10 mouse cellular contexts compared by ENCODE assay signal in the genomic region with DNA sequence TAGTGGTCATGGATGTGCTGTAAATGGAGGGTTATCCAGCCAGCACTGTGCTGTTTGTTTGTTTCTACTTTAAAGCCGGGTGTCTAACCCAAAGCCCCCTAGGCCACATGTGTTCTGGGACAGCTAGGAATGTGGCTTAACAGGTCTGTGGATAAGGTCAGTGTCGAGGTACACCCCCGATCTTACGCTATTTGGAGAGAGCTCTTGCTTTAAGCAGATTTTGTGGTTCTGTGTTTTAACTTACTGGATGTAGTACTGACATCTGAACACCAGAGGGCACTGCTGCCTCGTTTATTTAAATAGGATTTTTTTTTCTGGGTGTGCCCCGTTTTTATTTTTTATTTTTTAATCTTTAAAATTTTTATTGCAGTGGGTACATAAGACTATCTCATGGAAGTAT. TPM values are rescaled to one million over a fixed set of nuclear protein-coding genes. Genes with fewer than 3 reads are reported as not detected.
A peak's percentile ranks its signal among the peaks of the same experiment; 100 is the strongest.
DNase-seq lines count a peak whose midpoint lies in the region; ATAC-seq and TF ChIP-seq lines count a peak whose summit lies in the region.
"Had no signal": no experiment of that assay in that cellular context is flagged by ENCODE, and none has a peak within 500 bp of the region (broad histone marks: within the 10 kb centered on the region; RNA-seq: fewer than 3 reads in every experiment).

No protein-coding gene starts in this region.

- H3K79me2 ChIP-seq in MEL (ENCODE audit: control insufficient read depth, insufficient read depth, low read length, poor library complexity), result no peaks in the 10 kb centered on the region

- H3K4me3 ChIP-seq in forebrain, embryonic 14.5 days (ENCODE audit: low read depth, low read length), result no peak overlapping the region
- H3K4me3 ChIP-seq in forebrain, embryonic 12.5 days (replicated peaks), result no peak overlapping the region
- peak overlapping the region in 1 of 2 experiments; percentile 20; a peak in 1 of 4 replicates for H3K4me3 ChIP-seq in MEL (ENCODE audit: control insufficient read depth in 1 of 2, insufficient read depth in 1 of 2, low read depth in 2 of 2, low read length in 2 of 2)
- H3K4me3 ChIP-seq: midbrain, embryonic 12.5 days had no signal

- ATAC-seq in forebrain, embryonic 14.5 days, result no peak
- ATAC-seq in forebrain, embryonic 12.5 days (ENCODE audit: low FRiP score), result no peak

- no peak overlapping the region for H3K4me2 ChIP-seq in forebrain, embryonic 14.5 days (ENCODE audit: low read length)
- no peak overlapping the region for H3K4me2 ChIP-seq in forebrain, embryonic 12.5 days
- H3K4me2 ChIP-seq: midbrain, embryonic 12.5 days had no signal

- no peaks in the 10 kb centered on the region for H3K9me3 ChIP-seq in forebrain, embryonic 14.5 days (replicated peaks; ENCODE audit: control insufficient read depth, low read length)
- H3K9me3 ChIP-seq in forebrain, embryonic 12.5 days, result no peaks in the 10 kb centered on the region
- no peaks in the 10 kb centered on the region for H3K9me3 ChIP-seq in MEL (replicated peaks; ENCODE audit: insufficient read depth, low read length)
- H3K9me3 ChIP-seq: midbrain, embryonic 12.5 days had no signal

- intact Hi-C loops in left cerebral cortex, postnatal 14 days (cut with DNase I), result loop anchor here (5.0 kb wide), 1 partner anchor 1112 kb away; no protein-coding TSS in a partner anchor
- intact Hi-C loops in left cerebral cortex, postnatal 4 days (cut with DNase I), result loop anchor here (5.0 kb wide), 1 partner anchor 1112 kb away; no protein-coding TSS in a partner anchor

- no peaks in the 10 kb centered on the region for H3K36me3 ChIP-seq in forebrain, embryonic 14.5 days (ENCODE audit: control insufficient read depth, insufficient read depth, low read length)
- no peaks in the 10 kb centered on the region for H3K36me3 ChIP-seq in forebrain, embryonic 12.5 days (replicated peaks)
- H3K36me3 ChIP-seq in MEL (ENCODE audit: control insufficient read depth in 1 of 2, insufficient read depth in 2 of 2, low read length in 2 of 2), result peaks cover 0 to 13% of the 10 kb centered on the region in 2 experiments; a peak in 2 of 4 replicates
- H3K36me3 ChIP-seq: midbrain, embryonic 12.5 days had no signal

- DNase-seq in forebrain, embryonic 14.5 days (ENCODE audit: low spot score), result peak; percentile 75
- DNase-seq in left cerebral cortex, postnatal 14 days (ENCODE audit: low spot score in 2 of 2), result peak; percentile 45 to 73
- no peak for DNase-seq in left cerebral cortex, postnatal 4 days
- DNase-seq in MEL (ENCODE audit: low read depth, low spot score), result peak; percentile 85
- peak; percentile 60 for DNase-seq in kidney, postnatal 10 days
- peak; percentile 80 for DNase-seq in retina, embryonic 14.5 days (ENCODE audit: low spot score)
- no peak for DNase-seq in ovary, postnatal 14 days (ENCODE audit: low spot score)

- TF ChIP-seq RAD21 in MEL (IDR thresholded peaks at IDR 0.05; ENCODE audit: low read depth, low read length), result peak; percentile 83

- no peak for TF ChIP-seq POLR2A in MEL (IDR thresholded peaks at IDR 0.05; ENCODE audit: control insufficient read depth in 1 of 2, insufficient read depth in 1 of 2, low read depth in 1 of 2, low read length in 2 of 2, poor library complexity in 1 of 2)

- H3K4me1 ChIP-seq in forebrain, embryonic 14.5 days (ENCODE audit: control insufficient read depth, insufficient read depth, low read length), result no peaks in the 10 kb centered on the region
- no peaks in the 10 kb centered on the region for H3K4me1 ChIP-seq in forebrain, embryonic 12.5 days
- peaks cover 0 to 18% of the 10 kb centered on the region in 2 experiments; a peak in 2 of 4 replicates for H3K4me1 ChIP-seq in MEL (ENCODE audit: control insufficient read depth in 1 of 2, insufficient read depth in 2 of 2, low read length in 2 of 2)
- H3K4me1 ChIP-seq: midbrain, embryonic 12.5 days had no signal

- no peak for TF ChIP-seq EP300 in MEL (IDR thresholded peaks at IDR 0.05; ENCODE audit: low read depth in 1 of 2, low read length in 2 of 2)

- no peak overlapping the region for H3K9ac ChIP-seq in forebrain, embryonic 14.5 days (ENCODE audit: low read length)
- H3K9ac ChIP-seq in forebrain, embryonic 12.5 days, result no peak overlapping the region
- peak overlapping the region; percentile 26; the same call in 1 of the 2 replicates for H3K9ac ChIP-seq in MEL (ENCODE audit: control insufficient read depth, low read depth, low read length, poor library complexity, severe bottlenecking)
- H3K9ac ChIP-seq: midbrain, embryonic 12.5 days had no signal

- H3K27ac ChIP-seq in forebrain, embryonic 14.5 days (ENCODE audit: low read depth, low read length), result no peak overlapping the region
- no peak overlapping the region for H3K27ac ChIP-seq in forebrain, embryonic 12.5 days
- H3K27ac ChIP-seq in MEL (ENCODE audit: control insufficient read depth, low read depth, low read length), result no peak overlapping the region
- H3K27ac ChIP-seq: midbrain, embryonic 12.5 days had no signal

- peak in 2 of 3 experiments; percentile 73 to 75; a peak in 4 of 6 replicates for TF ChIP-seq CTCF in MEL (IDR thresholded peaks at IDR 0.05 in 2 of 3, conservative IDR thresholded peaks at IDR 0.05 in 1 of 3; ENCODE audit: control insufficient read depth in 1 of 3, insufficient read depth in 1 of 3, low read depth in 2 of 3, low read length in 3 of 3, poor library complexity in 1 of 3, severe bottlenecking in 1 of 3)

- no peaks in the 10 kb centered on the region for H3K27me3 ChIP-seq in forebrain, embryonic 14.5 days (replicated peaks; ENCODE audit: control insufficient read depth, insufficient read depth, low read length)
- no peaks in the 10 kb centered on the region for H3K27me3 ChIP-seq in forebrain, embryonic 12.5 days
- no peaks in the 10 kb centered on the region for H3K27me3 ChIP-seq in MEL (ENCODE audit: control insufficient read depth in 1 of 2, insufficient read depth in 2 of 2, low read length in 2 of 2)
- H3K27me3 ChIP-seq: midbrain, embryonic 12.5 days had no signal

- WGBS in forebrain, embryonic 14.5 days, result 24% methylated on average over 6 of the region's 6 CpGs
- 25% methylated on average over 6 of the region's 6 CpGs for WGBS in forebrain, embryonic 12.5 days

TF ChIP-seq in MEL, 35 proteins besides CTCF, POLR2A, EP300 and RAD21:
- no peak for TF ChIP-seq NELFE (IDR thresholded peaks at IDR 0.05; ENCODE audit: low read depth, low read length)
- TF ChIP-seq SMC3 (IDR thresholded peaks at IDR 0.05; ENCODE audit: low read depth, low read length), result peak; percentile 69
- peak; percentile 91 for TF ChIP-seq ZNF384 (IDR thresholded peaks at IDR 0.05; ENCODE audit: low read depth, low read length)
- TF ChIP-seq SIN3A (IDR thresholded peaks at IDR 0.05; ENCODE audit: low read length), result no peak
- TF ChIP-seq MYB (IDR thresholded peaks at IDR 0.05; ENCODE audit: low read depth, low read length), result no peak
- TF ChIP-seq MEF2A (IDR thresholded peaks at IDR 0.05; ENCODE audit: extremely low read depth, insufficient replicate concordance, low read depth, low read length, poor library complexity, severe bottlenecking), result no peak
- TF ChIP-seq MXI1 (IDR thresholded peaks at IDR 0.05; ENCODE audit: low read depth, low read length), result no peak
- peak; percentile 68 for TF ChIP-seq ZC3H11A (IDR thresholded peaks at IDR 0.05; ENCODE audit: low read depth, low read length)

RNA-seq across cellular contexts. Expression of gene Wipf1, which starts 21.2 kb away (rescaled TPM):
- polyA plus RNA-seq in forebrain, embryonic 14.5 days (2014; fragmentation: Nextera tagmentation; extraction: Ambion mirVana), result 2.5 and 2.8 TPM in 2 replicates
- 4.3 and 5.5 TPM in 2 replicates for polyA plus RNA-seq in forebrain, embryonic 12.5 days (2016; fragmentation: Nextera tagmentation; extraction: Ambion mirVana)
- 1 to 10 TPM; 8.2 to 8.5 TPM for total RNA-seq in left cerebral cortex, postnatal 14 days (2021)
- 1 to 10 TPM; 6.7 to 6.9 TPM for total RNA-seq in left cerebral cortex, postnatal 4 days (2021)
- total RNA-seq in MEL (2012; rRNA removed), result 5.2 and 7.8 TPM in 2 replicates
- polyA plus RNA-seq in MEL (2012; ENCODE audit: insufficient read depth in 1 of 2, insufficient read length in 2 of 2, low read depth in 1 of 2, low replicate concordance in 2 of 2, missing spikeins in 1 of 2), result 10 to 100 TPM; 27.1 to 83.9 TPM

RNA-seq across cellular contexts. Expression of gene Chrna1, which starts 29.4 kb away (rescaled TPM):
- polyA plus RNA-seq in forebrain, embryonic 14.5 days (2014; fragmentation: Nextera tagmentation; extraction: Ambion mirVana), result 0.05 and 0.09 TPM in 2 replicates
- polyA plus RNA-seq in forebrain, embryonic 12.5 days (2016; fragmentation: Nextera tagmentation; extraction: Ambion mirVana), result 0.10 and 0.15 TPM in 2 replicates
- total RNA-seq in left cerebral cortex, postnatal 14 days (2021), result under 1 TPM; 0.07 to 0.19 TPM
- total RNA-seq in left cerebral cortex, postnatal 4 days (2021), result under 1 TPM; 0.08 to 0.12 TPM
- 0.12 and 0.29 TPM in 2 replicates for total RNA-seq in MEL (2012; rRNA removed)
- not detected for polyA plus RNA-seq in MEL (2012; ENCODE audit: insufficient read depth in 1 of 2, insufficient read length in 2 of 2, low read depth in 1 of 2, low replicate concordance in 2 of 2, missing spikeins in 1 of 2)
- total RNA-seq: heart, postnatal 10 days had no signal

Comparison
In these comparisons a context has a peak if more than half of its experiments do, and no peak if none do; other contexts are left out.
1. DNase-seq: peak in forebrain, embryonic 14.5 days (single experiment), left cerebral cortex, postnatal 14 days (2 of 2), MEL (single experiment), kidney, postnatal 10 days (single experiment) and retina, embryonic 14.5 days (single experiment); none in left cerebral cortex, postnatal 4 days (single experiment) and ovary, postnatal 14 days (single experiment).